Mouse (Mus musculus) intestine, embryonic 15.5 days (tissue): ENCODE measurements at regions not wholly inside any gene's neighbourhood (a gene's known extent, or its start where the extent isn't known, plus 50 kb on each side); places are given as distances from the start of the nearest gene placed in this dataset.

ENCODE experiments used
- ATAC-seq: fragments of 200-750 bp; cut with Nextera tagmentation; 2 replicates; pipeline ENCODE4 v1.8.0; 2017; ENCODE audit warnings: moderate TSS enrichment, moderate library complexity
- H3K27ac ChIP-seq: fragments of 300-500 bp; sonication (generic); 2 replicates; pipeline ENCODE4 v1.5.1; 2015; ENCODE audit warnings: mild to moderate bottlenecking, inconsistent platforms
- H3K27me3 ChIP-seq: fragments of 300-500 bp; sonication (generic); replicated peaks from 2 replicates; pipeline ENCODE4 v1.6.1; 2015; ENCODE audit warnings: inconsistent platforms
- H3K36me3 ChIP-seq: fragments of 300-500 bp; sonication (generic); 2 replicates; pipeline ENCODE4 v1.6.1; 2015; ENCODE audit warnings: inconsistent platforms
- H3K4me1 ChIP-seq: fragments of 300-500 bp; sonication (generic); replicated peaks from 2 replicates; pipeline ENCODE4 v1.6.1; 2015; ENCODE audit warnings: inconsistent platforms
- H3K4me2 ChIP-seq: fragments of 300-500 bp; sonication (generic); replicated peaks from 2 replicates; pipeline ENCODE4 v1.6.1; 2015; ENCODE audit warnings: mild to moderate bottlenecking, inconsistent platforms
- H3K4me3 ChIP-seq: fragments of 300-500 bp; sonication (generic); replicated peaks from 2 replicates; pipeline ENCODE4 v1.5.1; 2015; ENCODE audit warnings: inconsistent platforms
- H3K9ac ChIP-seq: fragments of 300-500 bp; sonication (generic); 2 replicates; pipeline ENCODE4 v1.6.1; 2015; ENCODE audit warnings: inconsistent platforms
- H3K9me3 ChIP-seq: fragments of 300-500 bp; sonication (generic); 2 replicates; pipeline ENCODE4 v1.6.1; 2016; ENCODE audit warnings: inconsistent platforms
- WGBS: fragments of 180-500 bp; shearing (Covaris S2); methylation state at CpG from one replicate; pipeline ENCODE4 v1.1.7; 2015; 5-methylcytosine and 5-hydroxymethylcytosine counted together

DNA sequence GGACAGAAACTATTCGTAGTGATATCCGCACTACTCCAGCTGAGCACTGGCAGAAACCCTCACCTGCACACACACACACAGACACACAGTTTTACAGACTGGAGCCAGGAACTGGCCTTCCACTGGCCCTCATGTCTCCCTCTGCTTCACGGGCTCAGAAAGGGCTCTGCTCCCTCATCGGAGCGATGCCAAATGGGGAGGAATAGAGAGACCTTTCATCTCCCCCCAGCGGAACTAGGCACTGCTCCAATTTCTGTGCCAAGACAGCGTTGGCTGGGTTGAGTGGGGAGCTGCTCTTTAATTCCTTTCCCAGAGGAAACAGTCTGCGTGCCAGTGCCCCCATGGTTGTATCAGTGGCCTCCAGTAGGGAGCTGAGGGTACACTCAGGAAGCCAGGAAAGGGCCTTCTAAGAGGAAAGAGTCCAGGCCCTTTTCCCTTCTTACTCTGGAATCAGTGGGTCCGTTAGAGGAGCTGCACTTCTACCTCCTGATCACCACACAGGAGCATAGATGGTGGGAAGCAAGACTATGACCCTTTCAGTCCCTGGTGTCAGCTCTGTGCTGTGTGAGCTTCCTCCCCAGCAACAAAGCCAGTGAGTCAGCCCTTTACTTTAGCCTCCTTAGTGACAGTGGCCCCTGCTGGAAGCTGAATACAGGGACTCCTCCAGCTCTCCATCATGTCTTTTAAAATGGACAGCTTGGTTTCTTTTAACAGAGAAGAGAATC lies 452.7 kb downstream of the Rps24 start:
- 71% methylated on average over 9 of the region's 9 CpGs for WGBS
- H3K9me3 ChIP-seq: no peaks in the 10 kb centered on the region
- ATAC-seq: no peak

GRCm38 (mm10) chr14:24945716-24946115 lies 458.8 kb downstream of the Rps24 start:
- H3K4me1 ChIP-seq: no peaks in the 10 kb centered on the region
- no peak overlapping the region for H3K27ac ChIP-seq
- no peak for ATAC-seq
- H3K9me3 ChIP-seq: peaks cover 3% of the 10 kb centered on the region; the same call in 1 of the 2 replicates
- 40% methylated on average over 2 of the region's 2 CpGs for WGBS
- H3K9ac ChIP-seq: no peak overlapping the region
- no peaks in the 10 kb centered on the region for H3K36me3 ChIP-seq
- no peak overlapping the region for H3K4me2 ChIP-seq
- no peaks in the 10 kb centered on the region for H3K27me3 ChIP-seq
- H3K4me3 ChIP-seq: no peak overlapping the region

More for the DNA sequence above, 452.7 kb downstream of the Rps24 start:
- Histone ChIP-seq H3K4me1 (no peaks in the 10 kb centered on the region), H3K4me2 (no peak overlapping the region), H3K27ac (no peak overlapping the region), H3K4me3 (no peak overlapping the region), H3K9ac (no peak overlapping the region), H3K27me3 (no peaks in the 10 kb centered on the region), H3K36me3 (no peaks in the 10 kb centered on the region)

DNA sequence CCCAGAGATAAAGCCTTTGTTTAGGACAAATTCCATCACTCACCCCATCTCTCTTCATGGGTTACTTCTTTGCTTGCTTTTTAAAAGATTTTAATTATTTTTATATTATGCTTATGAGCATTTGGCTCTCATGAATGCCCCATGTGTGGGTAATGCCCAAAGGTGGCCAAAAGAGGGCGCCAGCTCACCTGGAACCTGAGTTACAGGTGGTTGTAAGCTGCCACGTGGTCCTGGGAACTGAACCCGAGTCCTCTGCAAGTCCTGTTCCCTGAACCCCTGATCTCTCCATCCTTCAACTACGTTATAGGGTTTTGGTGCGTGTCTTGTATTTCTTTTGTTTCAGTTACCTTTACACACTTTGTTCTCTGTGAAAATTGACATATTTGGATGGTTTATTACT lies 460.2 kb downstream of the Rps24 start:
- no peak overlapping the region for H3K4me2 ChIP-seq
- no peaks in the 10 kb centered on the region for H3K4me1 ChIP-seq
- 85% methylated on average over 5 of the region's 5 CpGs for WGBS
- no peak overlapping the region for H3K4me3 ChIP-seq
- no peak overlapping the region for H3K27ac ChIP-seq
- H3K27me3 ChIP-seq: no peaks in the 10 kb centered on the region
- H3K9ac ChIP-seq: no peak overlapping the region
- no peak for ATAC-seq
- peaks cover 3% of the 10 kb centered on the region; the same call in 1 of the 2 replicates for H3K9me3 ChIP-seq
- H3K36me3 ChIP-seq: no peaks in the 10 kb centered on the region

- no peaks in the 10 kb centered on the region for H3K27me3 ChIP-seq
- no peaks in the 10 kb centered on the region for H3K36me3 ChIP-seq
- no peaks in the 10 kb centered on the region for H3K9me3 ChIP-seq
- H3K4me2 ChIP-seq: no peak overlapping the region
- WGBS: 78% methylated on average over 11 of the region's 11 CpGs
- H3K27ac ChIP-seq: no peak overlapping the region
- H3K4me1 ChIP-seq: no peaks in the 10 kb centered on the region
- H3K4me3 ChIP-seq: no peak overlapping the region
- no peak overlapping the region for H3K9ac ChIP-seq
- ATAC-seq: no peak
Observed at GRCm38 (mm10) chr14:24955891-24956410, 469.0 kb downstream of the Rps24 start.

DNA sequence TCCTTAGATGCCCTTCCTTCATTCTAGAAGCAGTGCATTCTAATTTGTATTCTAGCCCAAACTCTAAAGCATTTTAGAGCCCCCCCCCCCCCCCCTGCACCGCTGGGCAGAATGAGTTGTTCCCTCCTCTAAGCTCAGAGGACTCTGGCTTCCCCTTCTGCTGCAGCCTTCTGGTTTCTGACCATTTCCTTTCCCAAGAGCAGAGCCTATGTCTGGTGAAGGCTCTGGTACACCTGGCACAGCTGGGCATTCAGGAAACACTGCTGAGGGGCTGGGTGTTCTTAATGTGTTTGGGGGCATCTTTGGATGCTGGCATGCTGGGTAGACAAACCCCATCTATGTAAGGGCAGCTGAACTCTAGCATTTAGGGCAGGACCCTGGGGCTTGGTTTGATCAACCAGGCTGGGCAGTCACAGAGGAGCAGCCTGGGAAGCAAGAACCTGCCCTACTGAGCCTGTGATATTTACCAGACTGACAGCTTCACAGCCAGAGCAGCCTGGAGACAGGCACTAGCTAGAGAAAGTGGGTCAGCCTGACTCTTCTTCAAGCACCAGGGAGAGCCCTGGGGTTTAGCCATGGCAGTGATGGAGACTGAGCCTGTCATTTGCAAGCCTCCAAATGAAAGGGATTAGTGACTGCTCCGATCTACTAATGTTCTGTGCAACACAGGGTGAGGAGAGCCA lies 469.7 kb downstream of the Rps24 start:
- 58% methylated on average over 2 of the region's 2 CpGs for WGBS
- ATAC-seq: no peak
- Histone ChIP-seq H3K4me2 (no peak overlapping the region), H3K27ac (no peak overlapping the region), H3K4me3 (no peak overlapping the region), H3K36me3 (no peaks in the 10 kb centered on the region), H3K9me3 (no peaks in the 10 kb centered on the region), H3K9ac (no peak overlapping the region), H3K4me1 (no peaks in the 10 kb centered on the region), H3K27me3 (no peaks in the 10 kb centered on the region)

DNA sequence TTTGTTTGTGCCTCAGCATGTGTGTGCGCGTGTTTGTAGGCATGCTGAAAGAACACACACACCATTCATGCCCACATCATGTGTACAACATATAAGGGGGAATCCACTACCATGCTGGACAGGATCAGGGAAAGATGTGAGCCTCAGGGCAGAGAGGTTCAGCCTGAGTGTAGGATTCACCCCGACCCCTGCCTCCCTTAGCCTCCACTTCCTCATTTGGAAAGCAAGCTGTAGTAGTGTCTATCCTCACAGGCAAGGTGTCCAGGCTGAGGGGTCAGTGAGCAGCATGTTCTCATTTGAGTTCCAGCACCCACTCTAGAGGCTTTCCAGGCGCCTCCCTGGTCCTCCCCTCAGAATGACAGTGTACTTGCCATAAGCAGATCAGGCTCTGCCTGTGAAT lies 470.5 kb downstream of the Rps24 start:
- Histone ChIP-seq H3K4me2 (no peak overlapping the region), H3K4me1 (no peaks in the 10 kb centered on the region), H3K9me3 (no peaks in the 10 kb centered on the region), H3K27me3 (no peaks in the 10 kb centered on the region), H3K9ac (no peak overlapping the region), H3K27ac (no peak overlapping the region), H3K36me3 (no peaks in the 10 kb centered on the region), H3K4me3 (no peak overlapping the region)
- ATAC-seq: no peak
- WGBS: 81% methylated on average over 4 of the region's 4 CpGs

DNA sequence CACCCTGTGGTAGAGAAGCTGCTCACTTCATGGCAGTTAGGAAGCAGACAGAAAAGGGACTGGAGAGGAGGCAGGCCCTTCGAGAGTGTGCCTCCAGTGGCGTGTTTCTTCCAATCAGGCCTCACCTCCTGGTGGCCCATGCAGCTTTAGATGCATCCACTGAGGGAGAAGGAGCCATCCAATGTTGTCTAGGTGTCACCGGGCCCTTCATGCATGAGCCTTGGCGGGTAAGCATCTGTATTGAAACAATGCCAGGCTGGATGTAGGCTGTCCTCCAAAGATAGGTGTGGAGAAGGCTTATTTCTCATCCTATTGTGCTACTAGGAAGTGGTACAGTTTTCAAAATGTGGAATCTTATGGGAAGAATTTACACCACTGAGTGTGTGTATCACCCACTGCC lies 471.9 kb downstream of the Rps24 start:
- no peaks in the 10 kb centered on the region for H3K4me1 ChIP-seq
- no peaks in the 10 kb centered on the region for H3K36me3 ChIP-seq
- 87% methylated on average over 4 of the region's 4 CpGs for WGBS
- no peaks in the 10 kb centered on the region for H3K27me3 ChIP-seq
- no peak for ATAC-seq
- H3K4me2 ChIP-seq: no peak overlapping the region
- no peak overlapping the region for H3K27ac ChIP-seq
- H3K9me3 ChIP-seq: no peaks in the 10 kb centered on the region
- H3K4me3 ChIP-seq: no peak overlapping the region
- H3K9ac ChIP-seq: no peak overlapping the region

GRCm38 (mm10) chr14:24959401-24959800 lies 472.5 kb downstream of the Rps24 start:
- no peak overlapping the region for H3K4me3 ChIP-seq
- H3K4me2 ChIP-seq: no peak overlapping the region
- H3K4me1 ChIP-seq: no peaks in the 10 kb centered on the region
- no peak for ATAC-seq
- H3K36me3 ChIP-seq: no peaks in the 10 kb centered on the region
- H3K27me3 ChIP-seq: no peaks in the 10 kb centered on the region
- no peak overlapping the region for H3K9ac ChIP-seq
- no peak overlapping the region for H3K27ac ChIP-seq
- no peaks in the 10 kb centered on the region for H3K9me3 ChIP-seq
- WGBS: 63% methylated on average over 1 of the region's 1 CpGs

DNA sequence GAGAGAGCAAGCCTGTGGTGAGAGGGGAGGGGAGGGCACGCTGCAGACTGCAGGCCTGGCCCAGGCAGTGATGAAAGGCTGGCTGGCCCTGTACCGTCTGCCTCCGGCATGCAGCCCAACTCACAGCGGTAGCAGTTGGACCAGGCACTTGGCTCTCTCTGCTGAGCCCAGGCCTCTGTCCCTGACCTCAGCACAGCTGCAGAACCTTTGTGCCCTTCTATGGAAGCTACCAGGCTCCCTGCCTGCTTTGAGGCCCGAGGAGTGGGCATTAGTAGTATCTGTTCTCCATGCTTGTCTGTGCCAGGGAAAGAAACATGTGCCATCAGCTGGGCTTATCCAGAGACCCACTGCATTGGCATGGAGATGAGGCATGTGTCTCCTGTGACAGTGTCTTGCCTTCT lies 473.2 kb downstream of the Rps24 start:
- Histone ChIP-seq H3K4me2 (no peak overlapping the region), H3K27ac (no peak overlapping the region), H3K9ac (no peak overlapping the region), H3K27me3 (no peaks in the 10 kb centered on the region), H3K36me3 (no peaks in the 10 kb centered on the region), H3K4me1 (no peaks in the 10 kb centered on the region), H3K9me3 (no peaks in the 10 kb centered on the region), H3K4me3 (no peak overlapping the region)
- WGBS: 54% methylated on average over 5 of the region's 5 CpGs
- no peak for ATAC-seq

DNA sequence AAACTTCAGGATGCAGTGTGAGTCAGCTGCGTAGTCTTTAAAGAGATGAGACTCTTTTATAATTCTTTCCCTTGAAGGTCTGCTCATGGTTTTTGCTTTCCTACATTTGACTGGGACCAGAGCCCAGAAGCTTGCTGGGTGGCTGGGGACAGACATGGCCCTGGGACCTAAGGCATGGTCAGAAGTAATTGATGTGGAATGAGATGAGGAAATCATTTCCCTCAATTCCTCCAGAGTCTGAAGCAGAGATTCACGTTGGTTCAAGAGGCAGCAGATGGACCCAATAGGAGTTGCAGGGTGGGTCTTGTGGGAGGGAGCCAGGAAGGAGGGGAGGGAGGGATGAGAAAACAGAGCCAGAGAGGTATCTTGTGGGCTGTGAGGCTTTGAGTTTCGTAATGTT lies 473.9 kb downstream of the Rps24 start:
- Histone ChIP-seq H3K9me3 (no peaks in the 10 kb centered on the region), H3K4me2 (no peak overlapping the region), H3K4me1 (no peaks in the 10 kb centered on the region), H3K27me3 (no peaks in the 10 kb centered on the region), H3K27ac (no peak overlapping the region), H3K36me3 (no peaks in the 10 kb centered on the region), H3K4me3 (no peak overlapping the region), H3K9ac (no peak overlapping the region)
- WGBS: 50% methylated on average over 3 of the region's 3 CpGs
- ATAC-seq: no peak

DNA sequence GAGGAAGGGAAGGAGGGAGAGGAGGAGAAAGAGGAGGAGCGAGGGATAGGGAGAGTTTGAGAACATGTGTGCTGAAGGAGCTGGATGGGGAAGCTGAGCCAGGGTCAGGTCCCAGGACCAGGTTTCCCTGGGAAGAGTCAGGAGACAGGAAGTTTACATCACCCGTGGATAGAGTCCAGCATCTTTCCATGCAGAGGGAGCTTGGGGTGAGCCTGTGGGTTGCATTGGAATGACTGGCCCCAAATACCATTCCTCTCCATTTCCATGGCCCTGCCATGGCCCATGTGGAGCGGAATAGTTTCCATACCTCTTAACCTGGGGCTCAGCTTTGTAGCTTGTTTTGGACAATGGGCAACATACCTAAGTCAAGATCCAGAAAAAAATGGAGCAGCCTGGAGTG lies 474.8 kb downstream of the Rps24 start:
- H3K27ac ChIP-seq: no peak overlapping the region

GRCm38 (mm10) chr14:24969584-24969983 lies 482.7 kb downstream of the Rps24 start:
- Histone ChIP-seq H3K4me2 (no peak overlapping the region), H3K9ac (no peak overlapping the region), H3K27me3 (no peaks in the 10 kb centered on the region), H3K4me3 (no peak overlapping the region), H3K27ac (no peak overlapping the region), H3K4me1 (no peaks in the 10 kb centered on the region), H3K36me3 (no peaks in the 10 kb centered on the region), H3K9me3 (no peaks in the 10 kb centered on the region)
- WGBS: 73% methylated on average over 2 of the region's 2 CpGs
- no peak for ATAC-seq

More for the DNA sequence above, 474.8 kb downstream of the Rps24 start:
- no peaks in the 10 kb centered on the region for H3K36me3 ChIP-seq
- no peak overlapping the region for H3K9ac ChIP-seq
- no peak overlapping the region for H3K4me3 ChIP-seq
- WGBS: 71% methylated on average over 3 of the region's 3 CpGs
- H3K27me3 ChIP-seq: no peaks in the 10 kb centered on the region
- H3K9me3 ChIP-seq: no peaks in the 10 kb centered on the region
- H3K4me2 ChIP-seq: no peak overlapping the region
- no peaks in the 10 kb centered on the region for H3K4me1 ChIP-seq
- ATAC-seq: no peak

DNA sequence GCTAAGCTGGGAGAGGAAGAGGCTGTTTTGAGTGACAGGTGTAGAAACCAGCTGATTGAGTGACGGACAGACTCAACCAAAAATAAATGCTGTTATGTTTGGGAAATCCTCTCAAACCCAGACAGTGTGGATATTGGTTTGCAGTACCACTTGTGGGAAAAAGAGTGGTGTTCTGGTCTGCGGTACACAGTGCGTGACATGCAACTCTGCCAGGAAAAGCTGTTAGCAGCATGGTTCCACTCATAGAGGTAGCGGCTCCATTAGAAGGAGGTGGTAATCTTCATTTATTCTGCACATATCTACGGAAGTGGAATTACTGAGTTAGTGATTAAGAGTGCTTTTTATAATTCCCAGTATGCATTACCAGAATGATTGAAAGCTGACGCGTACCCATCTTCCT lies 485.4 kb downstream of the Rps24 start:
- H3K36me3 ChIP-seq: no peaks in the 10 kb centered on the region
- ATAC-seq: no peak
- H3K4me3 ChIP-seq: no peak overlapping the region
- no peaks in the 10 kb centered on the region for H3K4me1 ChIP-seq
- no peaks in the 10 kb centered on the region for H3K9me3 ChIP-seq
- no peak overlapping the region for H3K9ac ChIP-seq
- 91% methylated on average over 7 of the region's 7 CpGs for WGBS
- H3K27me3 ChIP-seq: no peaks in the 10 kb centered on the region
- no peak overlapping the region for H3K27ac ChIP-seq
- no peak overlapping the region for H3K4me2 ChIP-seq
